Mouse (Mus musculus): ENCODE results near the gene Ddx39b.
"Not testable (repeated sequence)": the region's sequence is repeated elsewhere in the genome, so short reads cannot be mapped to it uniquely, and the experiment has no call there.

The Ddx39b gene

DNA sequence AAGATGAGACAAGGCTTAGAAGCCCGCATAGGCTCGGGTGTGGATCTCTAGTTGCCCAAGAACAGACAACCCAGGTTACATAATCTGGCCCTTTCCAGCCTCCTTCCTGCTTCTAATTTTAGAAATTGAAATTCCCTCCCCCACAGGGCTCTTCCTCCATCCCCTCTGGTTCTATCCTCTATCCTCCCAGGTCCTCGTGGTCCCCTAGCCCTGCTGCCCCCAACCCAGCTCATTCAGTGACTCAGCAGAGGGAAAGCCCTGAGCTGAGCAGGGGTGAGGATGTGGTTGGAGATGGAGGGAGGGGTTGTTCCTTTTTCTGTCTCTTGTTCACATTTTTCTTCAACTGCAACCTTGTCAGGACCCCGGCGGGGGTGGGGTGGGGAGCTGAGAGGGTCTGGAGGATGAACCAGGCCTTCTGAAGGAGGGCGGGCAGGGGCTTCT, 21.9 kb upstream of the Ddx39b start:
- DNase-seq (ENCODE audit: low spot score) = no peak

GRCm38 (mm10) chr17:35220156-35220952, 21.2 kb upstream of the Ddx39b start, which contains the start of gene Gm16181:
Gene Gm16181, plus strand, starts transcription at chr17:35220834.
- no peak for DNase-seq (ENCODE audit: low spot score)

DNA sequence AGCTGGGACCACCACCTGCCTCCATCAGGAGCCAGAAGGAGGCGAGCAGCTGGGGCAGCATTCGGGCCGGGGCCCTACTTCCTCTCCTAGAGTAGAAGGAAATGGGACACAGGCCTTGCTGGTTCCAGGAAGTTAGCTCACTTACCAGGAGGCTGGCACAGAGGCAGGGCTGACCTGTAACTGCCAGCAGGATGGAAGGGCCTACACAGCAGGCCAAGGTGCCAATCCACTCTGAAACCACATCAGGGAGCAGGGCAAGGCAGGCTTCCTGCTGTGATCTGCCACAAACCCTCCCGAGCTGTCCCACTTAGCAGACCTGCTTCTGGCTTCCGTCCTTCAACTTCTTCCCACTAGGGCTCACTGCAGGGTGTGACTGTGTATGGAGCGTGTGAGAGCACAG, 19.2 kb upstream of the Ddx39b start:
- no peak for DNase-seq (ENCODE audit: low spot score)

DNA sequence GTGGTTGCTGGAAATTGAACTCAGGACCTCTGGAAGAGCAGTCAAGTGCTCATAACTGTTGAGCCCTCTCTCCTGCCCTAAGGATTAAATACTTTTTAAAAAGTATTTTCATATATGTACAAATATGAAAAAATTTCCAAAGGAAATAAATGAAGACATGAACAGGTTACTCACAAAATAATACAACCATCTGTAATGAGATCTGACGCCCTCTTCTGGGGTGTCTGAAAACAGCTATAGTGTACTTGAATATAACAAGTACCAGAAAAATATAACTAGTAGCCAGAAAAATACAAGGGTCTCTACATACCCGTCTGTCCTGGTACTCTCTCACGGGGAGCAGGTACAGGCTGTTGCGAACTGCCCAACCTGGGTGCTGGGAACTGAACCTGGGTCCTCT, 16.9 kb upstream of the Ddx39b start:
- DNase-seq (ENCODE audit: low spot score) = no peak

- no peak for DNase-seq (ENCODE audit: low spot score)
These were observed 16.1 kb upstream of the Ddx39b start for GRCm38 (mm10) chr17:35225456-35225855.

DNA sequence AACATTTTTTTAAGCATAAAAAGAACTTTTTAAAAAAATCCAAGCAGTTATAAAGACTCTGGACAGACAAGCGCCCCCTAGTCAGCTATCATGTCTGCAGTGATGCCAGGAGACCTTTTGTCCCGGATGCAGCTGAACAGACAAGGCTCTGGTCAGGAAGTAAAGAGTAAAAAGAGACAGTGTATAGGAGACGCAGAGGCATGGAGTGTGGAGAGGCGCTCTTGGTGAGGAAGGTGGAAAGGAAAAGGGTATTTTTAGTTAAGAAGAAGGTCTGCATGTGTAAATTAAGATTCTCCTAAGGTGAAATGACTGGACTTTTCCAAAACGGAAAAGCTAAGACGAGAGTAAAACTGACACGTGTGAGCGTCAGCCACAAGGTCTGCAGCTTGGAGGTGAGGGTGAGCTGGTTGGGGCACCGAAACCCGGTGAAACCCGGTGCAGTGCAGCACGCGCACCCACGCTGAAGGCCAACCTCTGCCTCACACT, 14.9 kb upstream of the Ddx39b start:
- DNase-seq (ENCODE audit: low spot score) = no peak

- DNase-seq (ENCODE audit: low spot score) = no peak
These were observed 10.5 kb upstream of the Ddx39b start for GRCm38 (mm10) chr17:35231022-35231421.

DNA sequence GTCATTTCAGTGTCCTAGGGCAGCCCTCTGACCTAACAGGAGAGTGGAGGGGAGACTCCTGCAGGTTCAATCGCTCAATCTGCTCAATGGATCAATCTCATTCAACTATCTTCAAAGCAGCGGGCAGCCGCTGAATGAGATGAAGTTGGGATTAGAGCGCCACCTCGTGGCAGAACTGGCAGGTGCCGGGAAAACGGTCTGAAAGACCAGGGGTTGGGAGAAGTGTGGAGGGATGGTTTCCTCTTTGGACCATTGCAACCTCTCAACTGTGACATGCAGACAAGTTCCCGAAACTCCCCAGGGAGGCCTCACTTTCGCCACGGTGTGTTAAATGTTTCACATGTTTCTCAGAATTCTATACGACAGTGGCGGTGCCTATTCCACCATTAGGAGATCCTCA, 9.5 kb upstream of the Ddx39b start:
- no peak for DNase-seq (ENCODE audit: low spot score)

- no peak for DNase-seq (ENCODE audit: low spot score)
These were observed 8.9 kb upstream of the Ddx39b start for GRCm38 (mm10) chr17:35232659-35233058.

GRCm38 (mm10) chr17:35233114-35233980, 8.2 kb upstream of the Ddx39b start, which contains the start of gene Atp6v1g2:
Gene Atp6v1g2, plus strand, starts transcription at chr17:35233660.
- DNase-seq (ENCODE audit: low spot score) = peak; percentile 53

DNA sequence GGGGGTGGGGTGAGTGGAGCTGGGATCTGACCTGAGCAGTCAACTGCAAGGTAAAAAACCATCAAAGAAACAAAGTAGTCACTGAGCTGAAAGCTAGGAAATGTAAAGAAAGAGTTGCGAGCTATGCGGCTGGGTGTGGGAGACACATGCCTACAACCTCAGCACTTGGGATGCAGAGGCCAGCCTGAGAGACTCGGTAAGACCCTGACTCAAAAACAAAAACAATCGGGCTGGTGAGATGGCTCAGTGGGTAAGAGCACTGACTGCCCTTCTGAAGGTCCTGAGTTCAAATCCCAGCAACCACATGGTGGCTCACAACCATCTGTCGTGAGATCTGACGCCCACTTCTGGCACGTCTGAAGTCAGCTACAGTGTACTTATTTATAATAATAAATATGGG, 7.5 kb upstream of the Ddx39b start:
- not testable (repeated sequence) for DNase-seq (ENCODE audit: low spot score)

DNA sequence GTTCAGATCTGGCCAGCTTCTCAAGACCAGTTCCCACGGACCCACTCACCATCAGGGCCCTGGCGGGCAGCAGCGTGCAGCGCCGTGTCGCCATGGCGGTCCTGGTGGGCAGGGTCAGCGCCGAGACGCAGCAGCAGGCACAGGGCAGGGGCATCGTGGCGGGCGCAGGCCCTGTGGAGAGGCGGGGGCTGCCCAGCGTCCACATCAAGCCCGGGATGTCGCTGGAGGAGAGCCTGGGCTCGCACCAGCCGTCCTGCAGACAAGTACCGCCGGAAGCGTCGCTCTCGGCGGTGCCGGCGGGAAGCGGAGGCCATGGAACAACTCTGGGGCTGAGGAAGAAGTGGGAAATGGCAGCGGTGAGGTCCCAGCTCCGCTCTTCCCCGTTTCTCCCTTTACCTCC, 6.6 kb upstream of the Ddx39b start:
- DNase-seq (ENCODE audit: low spot score) = no peak

GRCm38 (mm10) chr17:35235614-35236389, 5.7 kb upstream of the Ddx39b start, which contains the start of gene Nfkbil1:
Gene Nfkbil1, minus strand, starts transcription at chr17:35235792.
- DNase-seq (ENCODE audit: low spot score) = peak; percentile 88

DNA sequence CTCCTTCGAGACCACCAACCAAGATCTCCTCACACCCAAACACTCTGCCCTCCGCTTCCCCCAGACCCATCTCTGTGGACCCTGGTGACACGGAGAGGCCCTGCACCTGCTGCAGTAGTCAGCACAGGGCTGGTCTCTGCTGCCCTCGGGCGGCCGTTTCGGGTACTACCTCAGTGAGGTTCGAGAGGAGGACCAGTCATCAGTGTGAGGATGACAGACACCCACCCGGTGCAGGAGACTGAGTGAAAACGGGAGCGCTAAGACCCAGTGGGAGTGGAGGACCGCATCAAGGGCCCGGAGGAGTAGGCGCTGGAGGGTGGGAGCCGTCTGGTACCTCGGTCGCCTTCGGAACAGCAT, 5.2 kb upstream of the Ddx39b start:
- peak; percentile 81 for DNase-seq (ENCODE audit: low spot score)

- no peak for DNase-seq (ENCODE audit: low spot score)
These were observed 4.5 kb upstream of the Ddx39b start for GRCm38 (mm10) chr17:35236996-35237395.

DNA sequence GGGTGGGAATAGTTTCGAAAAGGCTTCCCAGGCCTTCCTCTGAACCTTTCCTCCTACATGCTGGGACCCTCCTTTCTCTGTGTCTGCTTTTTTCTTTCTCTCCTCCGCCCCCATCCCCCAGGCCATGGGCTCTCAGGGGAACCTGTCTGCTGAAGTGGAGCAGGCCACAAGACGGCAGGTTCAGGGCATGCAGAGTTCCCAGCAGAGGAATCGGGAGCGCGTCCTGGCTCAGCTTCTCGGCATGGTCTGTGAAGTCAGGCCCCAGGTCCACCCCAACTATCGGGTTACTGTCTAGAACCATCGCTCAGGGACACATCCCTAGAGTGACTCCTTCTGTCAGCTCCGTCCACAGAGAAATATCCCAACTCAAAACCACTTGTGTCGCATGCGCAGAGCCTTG, 4.0 kb upstream of the Ddx39b start:
- DNase-seq (ENCODE audit: low spot score) = no peak

DNA sequence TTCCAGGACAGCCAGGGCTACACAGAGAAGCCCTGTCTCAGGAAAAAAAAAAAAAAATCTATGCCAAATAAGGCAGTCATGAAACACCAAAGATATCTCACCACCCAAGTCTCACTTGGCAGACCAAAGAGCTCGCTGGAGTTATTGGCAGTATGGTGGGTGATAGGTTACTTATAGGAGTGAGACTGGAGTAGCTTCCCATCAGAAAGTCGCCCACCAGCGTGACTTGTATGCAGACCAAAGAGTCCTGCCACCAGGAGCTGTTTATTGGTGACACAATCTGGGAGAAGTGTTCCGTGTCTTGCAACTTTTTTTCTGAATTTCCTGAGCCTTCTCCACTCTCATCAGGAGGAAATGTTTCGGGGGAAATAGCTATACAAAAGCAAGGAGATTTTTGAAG, 1.8 kb upstream of the Ddx39b start:
- DNase-seq (ENCODE audit: low spot score) = no peak

DNA sequence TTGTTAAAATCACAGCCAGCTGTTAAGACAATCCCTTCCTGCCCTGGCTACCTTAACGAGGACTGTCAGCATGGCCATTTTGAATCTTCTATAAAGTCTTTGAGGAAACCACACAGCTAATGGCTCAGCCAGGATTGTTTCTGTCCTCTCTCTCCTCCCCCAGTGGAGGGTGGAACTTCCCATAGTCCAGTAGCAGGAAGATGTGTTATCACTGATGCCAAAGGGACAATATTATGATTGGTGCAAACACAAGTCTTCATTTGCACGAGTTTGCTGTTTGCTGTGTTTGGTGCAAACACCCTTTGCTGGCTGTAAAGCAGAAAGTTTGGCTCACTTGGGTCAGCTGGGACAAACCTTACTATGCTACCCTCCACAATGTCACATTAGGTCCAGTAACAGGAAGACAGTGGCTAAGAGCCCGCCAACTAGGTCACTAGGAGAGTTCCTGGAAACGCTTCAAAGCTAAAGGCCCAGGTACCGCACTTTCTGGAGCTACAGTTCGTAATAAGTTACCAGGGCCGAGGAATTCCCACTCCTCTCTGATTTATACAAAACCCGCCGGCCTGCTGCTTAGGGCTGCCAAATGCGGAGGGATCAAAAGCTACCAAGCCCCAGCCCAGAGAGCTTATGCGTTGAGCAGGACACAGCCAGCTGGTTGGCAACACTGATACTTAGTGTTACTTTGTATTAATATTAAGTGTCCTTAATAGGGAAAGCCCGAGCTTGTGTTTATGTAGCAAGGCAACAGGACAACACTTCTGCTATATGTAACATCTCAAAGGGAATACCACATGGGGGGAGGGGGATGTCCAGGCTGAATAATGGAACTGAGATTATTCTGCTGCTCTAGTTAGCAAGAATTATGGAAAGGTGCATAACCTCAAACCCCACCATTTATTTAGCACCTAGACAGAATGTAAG, 902 bp upstream of the Ddx39b start:
- no peak for DNase-seq (ENCODE audit: low spot score)

GRCm38 (mm10) chr17:35242015-35242941, 732 bp downstream of the Ddx39b start:
- DNase-seq (ENCODE audit: low spot score) = peak; percentile 68

GRCm38 (mm10) chr17:35243086-35243485, 1.5 kb downstream of the Ddx39b start:
- no peak for DNase-seq (ENCODE audit: low spot score)

Data from ovary, adult 18-20 months (tissue).